Mouse (Mus musculus): ENCODE results near the gene Rgs11.

- TF ChIP-seq CTCF (IDR thresholded peaks at IDR 0.05; ENCODE audit: low read depth) (no peak), EP300 (optimal IDR thresholded peaks at IDR 0.05) (no peak)
These were observed 36.8 kb downstream of the Rgs11 start for GRCm38 (mm10) chr17:26239551-26239950.
